Mouse (Mus musculus): ENCODE measurements at regions not wholly inside any gene's neighbourhood (a gene's known extent, or its start where the extent isn't known, plus 50 kb on each side); places are given as distances from the start of the nearest gene placed in this dataset.
A peak's percentile ranks its signal among the peaks of the same experiment; 100 is the strongest.

GRCm38 (mm10) chr14:102925769-102926443 is 56.5 kb downstream of the Kctd12 start:
- DNase-seq = no peak

- DNase-seq = no peak
These were observed 57.8 kb downstream of the Kctd12 start for GRCm38 (mm10) chr14:102924674-102925073.

- no peak for DNase-seq
These were observed 59.9 kb downstream of the Kctd12 start for GRCm38 (mm10) chr14:102922496-102922993.

- no peak for DNase-seq
These were observed 62.0 kb downstream of the Kctd12 start for GRCm38 (mm10) chr14:102920415-102920814.

- DNase-seq = no peak
These were observed 63.1 kb downstream of the Kctd12 start for GRCm38 (mm10) chr14:102919261-102919801.

GRCm38 (mm10) chr14:102917929-102918328 is 64.5 kb downstream of the Kctd12 start:
- DNase-seq = no peak

GRCm38 (mm10) chr14:102915918-102916317 is 66.5 kb downstream of the Kctd12 start:
- no peak for DNase-seq

- DNase-seq = no peak
These were observed 70.9 kb downstream of the Kctd12 start for GRCm38 (mm10) chr14:102911582-102911981.

- DNase-seq = no peak
These were observed 73.4 kb downstream of the Kctd12 start for GRCm38 (mm10) chr14:102908990-102909389.

GRCm38 (mm10) chr14:102907411-102908103 is 74.9 kb downstream of the Kctd12 start:
- DNase-seq = no peak

- DNase-seq = no peak
These were observed 75.6 kb downstream of the Kctd12 start for GRCm38 (mm10) chr14:102906826-102907225.

GRCm38 (mm10) chr14:102906286-102906685 is 76.2 kb downstream of the Kctd12 start:
- DNase-seq = no peak

GRCm38 (mm10) chr14:102902906-102903305 is 79.5 kb downstream of the Kctd12 start:
- DNase-seq = no peak

GRCm38 (mm10) chr14:102902236-102902635 is 80.2 kb downstream of the Kctd12 start:
- no peak for DNase-seq

- no peak for DNase-seq
These were observed 84.0 kb downstream of the Kctd12 start for GRCm38 (mm10) chr14:102898445-102898844.

GRCm38 (mm10) chr14:102897039-102897438 is 85.4 kb downstream of the Kctd12 start:
- DNase-seq = no peak

GRCm38 (mm10) chr14:102896527-102896926 is 85.9 kb downstream of the Kctd12 start:
- DNase-seq = no peak

GRCm38 (mm10) chr14:102893241-102893640 is 89.2 kb downstream of the Kctd12 start:
- DNase-seq = no peak

GRCm38 (mm10) chr14:102891552-102891951 is 90.9 kb downstream of the Kctd12 start:
- DNase-seq = no peak

- DNase-seq = no peak
These were observed 97.2 kb downstream of the Kctd12 start for GRCm38 (mm10) chr14:102885240-102885598.

GRCm38 (mm10) chr14:102884539-102885239 is 97.7 kb downstream of the Kctd12 start:
- no peak for DNase-seq

- peak; percentile 33 for DNase-seq
These were observed 98.9 kb downstream of the Kctd12 start for GRCm38 (mm10) chr14:102883344-102884122.

- DNase-seq = no peak
These were observed 100.2 kb downstream of the Kctd12 start for GRCm38 (mm10) chr14:102882281-102882680.

Data from kidney, adult 11 months (tissue).